Mouse (Mus musculus) spleen, embryonic (tissue): ENCODE data around the gene Tmem132c.

Source experiments
- CTCF ChIA-PET: fragments of 350-600 bp; sonication (Branson Sonifier 250); formaldehyde crosslinking; loops from one replicate; lab custom pipeline; 2022; lab: Charles Lee

Tmem132c gene

GRCm38 (mm10) chr5:127241136-127241924 is at the start of gene Tmem132c:
Gene Tmem132c (plus strand): TSS chr5:127241808.
- CTCF ChIA-PET: no interaction called here

- CTCF ChIA-PET: no interaction called here
Observed at GRCm38 (mm10) chr5:127191881-127192280, 49.7 kb upstream of the Tmem132c start.

- CTCF ChIA-PET: no interaction called here
Observed at GRCm38 (mm10) chr5:127198850-127199249, 42.8 kb upstream of the Tmem132c start.

- CTCF ChIA-PET: no interaction called here
Observed at GRCm38 (mm10) chr5:127204881-127205280, 36.7 kb upstream of the Tmem132c start.

- CTCF ChIA-PET: no interaction called here
Observed at GRCm38 (mm10) chr5:127216389-127216788, 25.2 kb upstream of the Tmem132c start.

- CTCF ChIA-PET: no interaction called here
Observed at GRCm38 (mm10) chr5:127217725-127218124, 23.9 kb upstream of the Tmem132c start.

GRCm38 (mm10) chr5:127227929-127228595 is 13.5 kb upstream of the Tmem132c start:
- CTCF ChIA-PET: no interaction called here

GRCm38 (mm10) chr5:127234715-127235114 is 6.9 kb upstream of the Tmem132c start:
- CTCF ChIA-PET: no interaction called here

- CTCF ChIA-PET: no interaction called here
Observed at GRCm38 (mm10) chr5:127235203-127235602, 6.4 kb upstream of the Tmem132c start.

- CTCF ChIA-PET: no interaction called here
Observed at GRCm38 (mm10) chr5:127239706-127240105, 1.9 kb upstream of the Tmem132c start.

- CTCF ChIA-PET: no interaction called here
Observed at GRCm38 (mm10) chr5:127240646-127241045, 962 bp upstream of the Tmem132c start.

- CTCF ChIA-PET: no interaction called here
Observed at GRCm38 (mm10) chr5:127241925-127242762, 536 bp downstream of the Tmem132c start.

GRCm38 (mm10) chr5:127242763-127243160 is 1.2 kb downstream of the Tmem132c start:
- CTCF ChIA-PET: no interaction called here

GRCm38 (mm10) chr5:127243209-127243608 is 1.6 kb downstream of the Tmem132c start:
- CTCF ChIA-PET: no interaction called here

- CTCF ChIA-PET: no interaction called here
Observed at GRCm38 (mm10) chr5:127243611-127244010, 2.0 kb downstream of the Tmem132c start.

GRCm38 (mm10) chr5:127253263-127253662 is 11.7 kb downstream of the Tmem132c start:
- CTCF ChIA-PET: no interaction called here

GRCm38 (mm10) chr5:127256947-127257610 is 15.5 kb downstream of the Tmem132c start:
- CTCF ChIA-PET: no interaction called here

- CTCF ChIA-PET: no interaction called here
Observed at GRCm38 (mm10) chr5:127262136-127262535, 20.5 kb downstream of the Tmem132c start.

- CTCF ChIA-PET: no interaction called here
Observed at GRCm38 (mm10) chr5:127271145-127271544, 29.5 kb downstream of the Tmem132c start.

- CTCF ChIA-PET: no interaction called here
Observed at GRCm38 (mm10) chr5:127279462-127279861, 37.9 kb downstream of the Tmem132c start.

GRCm38 (mm10) chr5:127281186-127281585 is 39.6 kb downstream of the Tmem132c start:
- CTCF ChIA-PET: no interaction called here
